Mouse (Mus musculus): Measurements from ENCODE around the gene Cwc27. TPM values are rescaled to one million over a fixed set of nuclear protein-coding genes. Genes with fewer than 3 reads are reported as not detected.

Cwc27 gene
- polyA plus RNA-seq, 1 experiment from 2014 or later: 29.2 TPM

GRCm38 (mm10) chr13:104821192-104821591, 4.2 kb upstream of the Cwc27 start:
- no peak overlapping the region for H3K9ac ChIP-seq (replicated peaks)
- H3K9me3 ChIP-seq: no peaks in the 10 kb centered on the region
- H3K4me1 ChIP-seq: peaks cover 21% of the 10 kb centered on the region
- H3K27me3 ChIP-seq: no peaks in the 10 kb centered on the region
- no peak for ATAC-seq (replicated peaks)
- H3K4me2 ChIP-seq (replicated peaks): no peak overlapping the region
- H3K36me3 ChIP-seq: no peaks in the 10 kb centered on the region
- H3K4me3 ChIP-seq: no peak overlapping the region
- H3K27ac ChIP-seq (replicated peaks): no peak overlapping the region

- Histone ChIP-seq H3K36me3 (no peaks in the 10 kb centered on the region), H3K9me3 (no peaks in the 10 kb centered on the region), H3K27ac (replicated peaks) (no peak overlapping the region), H3K4me3 (peak overlapping the region; percentile 77), H3K4me2 (replicated peaks) (peak overlapping the region; percentile 82), H3K27me3 (no peaks in the 10 kb centered on the region), H3K9ac (replicated peaks) (peak overlapping the region; percentile 89), H3K4me1 (peaks cover 32% of the 10 kb centered on the region)
- no peak for ATAC-seq (replicated peaks)
- WGBS: 55% methylated on average over 12 of the region's 12 CpGs
Observed at GRCm38 (mm10) chr13:104817696-104818095, 754 bp upstream of the Cwc27 start.

GRCm38 (mm10) chr13:104816270-104816634, 690 bp downstream of the Cwc27 start:
- Histone ChIP-seq H3K9me3 (no peaks in the 10 kb centered on the region), H3K9ac (replicated peaks) (peak overlapping the region; percentile 89), H3K4me2 (replicated peaks) (peak overlapping the region; percentile 82), H3K36me3 (no peaks in the 10 kb centered on the region), H3K4me3 (peak overlapping the region; percentile 77), H3K27me3 (no peaks in the 10 kb centered on the region), H3K27ac (replicated peaks) (no peak overlapping the region; the same call in 1 of the 2 replicates), H3K4me1 (peaks cover 26% of the 10 kb centered on the region)
- no peak; the same call in 1 of the 2 replicates for ATAC-seq (replicated peaks)
- WGBS: 8% methylated on average over 8 of the region's 8 CpGs

- Histone ChIP-seq H3K27ac (replicated peaks) (no peak overlapping the region), H3K36me3 (peaks cover 23% of the 10 kb centered on the region), H3K9me3 (no peaks in the 10 kb centered on the region), H3K4me2 (replicated peaks) (no peak overlapping the region), H3K4me3 (no peak overlapping the region), H3K4me1 (no peaks in the 10 kb centered on the region), H3K27me3 (no peaks in the 10 kb centered on the region), H3K9ac (replicated peaks) (no peak overlapping the region)
- 53% methylated on average over 3 of the region's 3 CpGs for WGBS
- ATAC-seq (replicated peaks): no peak
Observed at GRCm38 (mm10) chr13:104805681-104806080, 11.3 kb downstream of the Cwc27 start.

GRCm38 (mm10) chr13:104799566-104800182, 17.3 kb downstream of the Cwc27 start:
- Histone ChIP-seq H3K36me3 (peaks cover 24% of the 10 kb centered on the region), H3K4me2 (replicated peaks) (no peak overlapping the region), H3K4me3 (no peak overlapping the region), H3K4me1 (no peaks in the 10 kb centered on the region), H3K27ac (replicated peaks) (no peak overlapping the region), H3K9ac (replicated peaks) (no peak overlapping the region), H3K9me3 (no peaks in the 10 kb centered on the region), H3K27me3 (no peaks in the 10 kb centered on the region)
- WGBS: 88% methylated on average over 7 of the region's 7 CpGs
- ATAC-seq (replicated peaks): no peak

- no peak overlapping the region for H3K9ac ChIP-seq (replicated peaks)
- no peaks in the 10 kb centered on the region for H3K9me3 ChIP-seq
- no peak overlapping the region for H3K4me2 ChIP-seq (replicated peaks)
- no peaks in the 10 kb centered on the region for H3K27me3 ChIP-seq
- H3K4me1 ChIP-seq: no peaks in the 10 kb centered on the region
- 92% methylated on average over 8 of the region's 8 CpGs for WGBS
- H3K4me3 ChIP-seq: no peak overlapping the region
- H3K36me3 ChIP-seq: peaks cover 29% of the 10 kb centered on the region
- no peak for ATAC-seq (replicated peaks)
- H3K27ac ChIP-seq (replicated peaks): no peak overlapping the region
Observed at GRCm38 (mm10) chr13:104799067-104799466, 17.9 kb downstream of the Cwc27 start.

GRCm38 (mm10) chr13:104794421-104794820, 22.5 kb downstream of the Cwc27 start:
- H3K4me3 ChIP-seq: no peak overlapping the region
- ATAC-seq (replicated peaks): no peak
- H3K27me3 ChIP-seq: no peaks in the 10 kb centered on the region
- 97% methylated on average over 3 of the region's 3 CpGs for WGBS
- H3K36me3 ChIP-seq: peaks cover 15% of the 10 kb centered on the region
- H3K9ac ChIP-seq (replicated peaks): no peak overlapping the region
- no peak overlapping the region for H3K27ac ChIP-seq (replicated peaks)
- H3K9me3 ChIP-seq: no peaks in the 10 kb centered on the region
- no peaks in the 10 kb centered on the region for H3K4me1 ChIP-seq
- no peak overlapping the region for H3K4me2 ChIP-seq (replicated peaks)

- H3K4me1 ChIP-seq: no peaks in the 10 kb centered on the region
- no peak within 1 kb of the TSS for H3K4me2 ChIP-seq (replicated peaks)
- H3K4me3 ChIP-seq: no peak within 1 kb of the TSS
- H3K9ac ChIP-seq (replicated peaks): no peak within 1 kb of the TSS
- no peak within 1 kb of the TSS for H3K27ac ChIP-seq (replicated peaks)
- no peaks in the 10 kb centered on the region for H3K27me3 ChIP-seq
- no peak for ATAC-seq (replicated peaks)
- peaks cover 15% of the 10 kb centered on the region for H3K36me3 ChIP-seq
- WGBS: 92% methylated on average over 11 of the region's 11 CpGs
- H3K9me3 ChIP-seq: no peaks in the 10 kb centered on the region
Observed at GRCm38 (mm10) chr13:104792184-104792583, 24.8 kb downstream of the Cwc27 start, which contains the start of gene Srek1ip1. Srek1ip1 (plus strand) TSS chr13:104792484.

GRCm38 (mm10) chr13:104789663-104790062, 27.3 kb downstream of the Cwc27 start:
- no peak overlapping the region for H3K9ac ChIP-seq (replicated peaks)
- peak; percentile 68 for ATAC-seq (replicated peaks)
- no peak overlapping the region for H3K4me3 ChIP-seq
- no peaks in the 10 kb centered on the region for H3K4me1 ChIP-seq
- H3K9me3 ChIP-seq: no peaks in the 10 kb centered on the region
- WGBS: 14% methylated on average over 2 of the region's 2 CpGs
- no peak overlapping the region for H3K4me2 ChIP-seq (replicated peaks)
- no peaks in the 10 kb centered on the region for H3K27me3 ChIP-seq
- peaks cover 12% of the 10 kb centered on the region for H3K36me3 ChIP-seq
- H3K27ac ChIP-seq (replicated peaks): no peak overlapping the region

GRCm38 (mm10) chr13:104787260-104787659, 29.7 kb downstream of the Cwc27 start:
- 68% methylated on average over 4 of the region's 4 CpGs for WGBS
- Histone ChIP-seq H3K9ac (replicated peaks) (no peak overlapping the region), H3K9me3 (no peaks in the 10 kb centered on the region), H3K27me3 (no peaks in the 10 kb centered on the region), H3K4me1 (no peaks in the 10 kb centered on the region), H3K36me3 (peaks cover 26% of the 10 kb centered on the region), H3K4me2 (replicated peaks) (no peak overlapping the region), H3K27ac (replicated peaks) (no peak overlapping the region), H3K4me3 (no peak overlapping the region)
- ATAC-seq (replicated peaks): peak; percentile 71; the same call in 1 of the 2 replicates

GRCm38 (mm10) chr13:104779104-104779670, 37.8 kb downstream of the Cwc27 start:
- no peak for ATAC-seq (replicated peaks)

GRCm38 (mm10) chr13:104763193-104763592, 53.7 kb downstream of the Cwc27 start:
- no peaks in the 10 kb centered on the region for H3K27me3 ChIP-seq
- no peaks in the 10 kb centered on the region for H3K9me3 ChIP-seq
- no peaks in the 10 kb centered on the region for H3K4me1 ChIP-seq
- no peak overlapping the region for H3K9ac ChIP-seq (replicated peaks)
- no peak overlapping the region for H3K4me3 ChIP-seq
- H3K36me3 ChIP-seq: no peaks in the 10 kb centered on the region
- WGBS: 71% methylated on average over 3 of the region's 3 CpGs
- ATAC-seq (replicated peaks): no peak
- no peak overlapping the region for H3K4me2 ChIP-seq (replicated peaks)
- no peak overlapping the region for H3K27ac ChIP-seq (replicated peaks)

More at GRCm38 (mm10) chr13:104779104-104779670, 37.8 kb downstream of the Cwc27 start:
- Histone ChIP-seq H3K4me3 (no peak overlapping the region), H3K27me3 (no peaks in the 10 kb centered on the region), H3K4me2 (replicated peaks) (no peak overlapping the region), H3K9ac (replicated peaks) (no peak overlapping the region), H3K9me3 (no peaks in the 10 kb centered on the region), H3K36me3 (peaks cover 17% of the 10 kb centered on the region), H3K4me1 (no peaks in the 10 kb centered on the region), H3K27ac (replicated peaks) (no peak overlapping the region)
- WGBS: 89% methylated on average over 1 of the region's 1 CpGs

GRCm38 (mm10) chr13:104762401-104762800, 54.5 kb downstream of the Cwc27 start:
- Histone ChIP-seq H3K9me3 (no peaks in the 10 kb centered on the region), H3K4me3 (no peak overlapping the region), H3K4me1 (no peaks in the 10 kb centered on the region), H3K9ac (replicated peaks) (no peak overlapping the region), H3K27me3 (no peaks in the 10 kb centered on the region), H3K4me2 (replicated peaks) (no peak overlapping the region), H3K36me3 (no peaks in the 10 kb centered on the region), H3K27ac (replicated peaks) (no peak overlapping the region)
- no peak for ATAC-seq (replicated peaks)
- 95% methylated on average over 4 of the region's 4 CpGs for WGBS
